Mouse (Mus musculus) CH12F3 (cell line): ENCODE results near the gene Ruvbl2.

Experiments
- in situ Hi-C: fragments of 300-500 bp; cut with MboI; formaldehyde crosslinking; loops from 2 replicates; pipeline ENCODE4 v1.14.3; 2020; ENCODE audit warnings: low sequenced_read_pairs

The Ruvbl2 gene

GRCm38 (mm10) chr7:45434203-45435015 lies 3.5 kb downstream of the Ruvbl2 start, which contains the start of gene Gys1:
TSS of gene Gys1 (plus strand) at chr7:45434844.
- in situ Hi-C loops: no loop called here

- in situ Hi-C loops: no loop called here
These were observed 4.1 kb downstream of the Ruvbl2 start for GRCm38 (mm10) chr7:45433835-45434202.

GRCm38 (mm10) chr7:45426556-45426955 lies 11.3 kb downstream of the Ruvbl2 start:
- in situ Hi-C loops: no loop called here

- in situ Hi-C loops: no loop called here
These were observed 16.7 kb downstream of the Ruvbl2 start for GRCm38 (mm10) chr7:45421194-45421593.

- in situ Hi-C loops: no loop called here
These were observed 17.3 kb downstream of the Ruvbl2 start, which contains the start of gene Lhb for GRCm38 (mm10) chr7:45420615-45420919. TSS of gene Lhb (plus strand) at chr7:45420820.

GRCm38 (mm10) chr7:45419859-45420614 lies 17.9 kb downstream of the Ruvbl2 start:
- in situ Hi-C loops: no loop called here

- in situ Hi-C loops: no loop called here
These were observed 19.9 kb downstream of the Ruvbl2 start for GRCm38 (mm10) chr7:45417962-45418492.

- in situ Hi-C loops: no loop called here
These were observed 22.3 kb downstream of the Ruvbl2 start for GRCm38 (mm10) chr7:45415636-45416035.

- in situ Hi-C loops: no loop called here
These were observed 23.1 kb downstream of the Ruvbl2 start for GRCm38 (mm10) chr7:45414740-45415224.

- in situ Hi-C loops: no loop called here
These were observed 23.8 kb downstream of the Ruvbl2 start for GRCm38 (mm10) chr7:45413864-45414739.

GRCm38 (mm10) chr7:45413113-45413863 lies 24.6 kb downstream of the Ruvbl2 start, which contains the start of gene Ntf5:
TSS of gene Ntf5 (plus strand) at chr7:45413695.
- in situ Hi-C loops: no loop called here

- in situ Hi-C loops: no loop called here
These were observed 25.5 kb downstream of the Ruvbl2 start for GRCm38 (mm10) chr7:45412421-45412820.

GRCm38 (mm10) chr7:45409497-45410163 lies 28.3 kb downstream of the Ruvbl2 start:
- in situ Hi-C loops: no loop called here

GRCm38 (mm10) chr7:45408949-45409348 lies 28.9 kb downstream of the Ruvbl2 start:
- in situ Hi-C loops: no loop called here

- in situ Hi-C loops: no loop called here
These were observed 29.5 kb downstream of the Ruvbl2 start for GRCm38 (mm10) chr7:45408351-45408750.

GRCm38 (mm10) chr7:45407836-45408235 lies 30.1 kb downstream of the Ruvbl2 start:
- in situ Hi-C loops: no loop called here

GRCm38 (mm10) chr7:45406157-45407156 lies 31.4 kb downstream of the Ruvbl2 start:
- in situ Hi-C loops: no loop called here
